Mouse (Mus musculus): ENCODE measurements at regions not wholly inside any gene's neighbourhood (a gene's known extent, or its start where the extent isn't known, plus 50 kb on each side); places are given as distances from the start of the nearest gene placed in this dataset.

GRCm38 (mm10) chr13:111860931-111861330 is 52.1 kb upstream of the Map3k1 start:
- 73% methylated on average over 3 of the region's 3 CpGs for WGBS
- Histone ChIP-seq H3K9ac (replicated peaks; ENCODE audit: low read depth, low read length) (no peak overlapping the region), H3K27ac (ENCODE audit: low read length) (no peak overlapping the region), H3K9me3 (ENCODE audit: control insufficient read depth, low read depth, low read length) (no peaks in the 10 kb centered on the region), H3K4me1 (ENCODE audit: control insufficient read depth, insufficient read depth, low read length) (no peaks in the 10 kb centered on the region), H3K36me3 (ENCODE audit: control insufficient read depth, insufficient read depth, low read length) (no peaks in the 10 kb centered on the region), H3K27me3 (ENCODE audit: control insufficient read depth, insufficient read depth, low read length) (no peaks in the 10 kb centered on the region), H3K4me2 (replicated peaks; ENCODE audit: low read depth, low read length) (no peak overlapping the region), H3K4me3 (ENCODE audit: low read depth, low read length) (no peak overlapping the region)
- no peak for ATAC-seq (ENCODE audit: insufficient number of reproducible peaks, insufficient read depth, low FRiP score, low read depth)

- H3K9ac ChIP-seq (replicated peaks; ENCODE audit: low read depth, low read length), result no peak overlapping the region
- ATAC-seq (ENCODE audit: insufficient number of reproducible peaks, insufficient read depth, low FRiP score, low read depth), result peak; percentile 71; the same call in 1 of the 2 replicates
- WGBS, result 63% methylated on average over 8 of the region's 8 CpGs
Observed at GRCm38 (mm10) chr13:111862316-111862715, 53.5 kb upstream of the Map3k1 start.

GRCm38 (mm10) chr13:111865956-111866355 is 57.2 kb upstream of the Map3k1 start:
- WGBS, result 96% methylated on average over 7 of the region's 7 CpGs

More at GRCm38 (mm10) chr13:111862316-111862715, 53.5 kb upstream of the Map3k1 start:
- no peaks in the 10 kb centered on the region for H3K4me1 ChIP-seq (ENCODE audit: control insufficient read depth, insufficient read depth, low read length)
- H3K4me2 ChIP-seq (replicated peaks; ENCODE audit: low read depth, low read length), result no peak overlapping the region
- no peaks in the 10 kb centered on the region for H3K9me3 ChIP-seq (ENCODE audit: control insufficient read depth, low read depth, low read length)
- no peaks in the 10 kb centered on the region for H3K27me3 ChIP-seq (ENCODE audit: control insufficient read depth, insufficient read depth, low read length)
- H3K36me3 ChIP-seq (ENCODE audit: control insufficient read depth, insufficient read depth, low read length), result no peaks in the 10 kb centered on the region
- H3K4me3 ChIP-seq (ENCODE audit: low read depth, low read length), result no peak overlapping the region
- no peak overlapping the region for H3K27ac ChIP-seq (ENCODE audit: low read length)

GRCm38 (mm10) chr13:111867261-111867660 is 58.5 kb upstream of the Map3k1 start:
- Histone ChIP-seq H3K4me1 (ENCODE audit: control insufficient read depth, insufficient read depth, low read length) (peaks cover 22% of the 10 kb centered on the region; the same call in 1 of the 2 replicates), H3K9me3 (ENCODE audit: control insufficient read depth, low read depth, low read length) (no peaks in the 10 kb centered on the region), H3K36me3 (ENCODE audit: control insufficient read depth, insufficient read depth, low read length) (no peaks in the 10 kb centered on the region), H3K27me3 (ENCODE audit: control insufficient read depth, insufficient read depth, low read length) (no peaks in the 10 kb centered on the region), H3K4me3 (ENCODE audit: low read depth, low read length) (no peak overlapping the region; the same call in 1 of the 2 replicates), H3K4me2 (replicated peaks; ENCODE audit: low read depth, low read length) (peak overlapping the region; percentile 40; the same call in 1 of the 2 replicates), H3K9ac (replicated peaks; ENCODE audit: low read depth, low read length) (no peak overlapping the region), H3K27ac (ENCODE audit: low read length) (peak overlapping the region; percentile 90)
- no peak for ATAC-seq (ENCODE audit: insufficient number of reproducible peaks, insufficient read depth, low FRiP score, low read depth)
- 80% methylated on average over 2 of the region's 2 CpGs for WGBS

More at GRCm38 (mm10) chr13:111865956-111866355, 57.2 kb upstream of the Map3k1 start:
- H3K27me3 ChIP-seq (ENCODE audit: control insufficient read depth, insufficient read depth, low read length), result no peaks in the 10 kb centered on the region
- no peak overlapping the region for H3K27ac ChIP-seq (ENCODE audit: low read length)
- H3K9me3 ChIP-seq (ENCODE audit: control insufficient read depth, low read depth, low read length), result no peaks in the 10 kb centered on the region
- H3K4me3 ChIP-seq (ENCODE audit: low read depth, low read length), result no peak overlapping the region
- no peaks in the 10 kb centered on the region for H3K36me3 ChIP-seq (ENCODE audit: control insufficient read depth, insufficient read depth, low read length)
- H3K4me2 ChIP-seq (replicated peaks; ENCODE audit: low read depth, low read length), result no peak overlapping the region
- ATAC-seq (ENCODE audit: insufficient number of reproducible peaks, insufficient read depth, low FRiP score, low read depth), result no peak
- peaks cover 22% of the 10 kb centered on the region; the same call in 1 of the 2 replicates for H3K4me1 ChIP-seq (ENCODE audit: control insufficient read depth, insufficient read depth, low read length)
- no peak overlapping the region for H3K9ac ChIP-seq (replicated peaks; ENCODE audit: low read depth, low read length)

GRCm38 (mm10) chr13:111867763-111868725 is 59.3 kb upstream of the Map3k1 start:
- Histone ChIP-seq H3K27ac (ENCODE audit: low read length) (peak overlapping the region; percentile 90), H3K36me3 (ENCODE audit: control insufficient read depth, insufficient read depth, low read length) (no peaks in the 10 kb centered on the region), H3K4me2 (replicated peaks; ENCODE audit: low read depth, low read length) (peak overlapping the region; percentile 40), H3K9ac (replicated peaks; ENCODE audit: low read depth, low read length) (peak overlapping the region; percentile 19; the same call in 1 of the 2 replicates), H3K9me3 (ENCODE audit: control insufficient read depth, low read depth, low read length) (no peaks in the 10 kb centered on the region), H3K27me3 (ENCODE audit: control insufficient read depth, insufficient read depth, low read length) (no peaks in the 10 kb centered on the region), H3K4me1 (ENCODE audit: control insufficient read depth, insufficient read depth, low read length) (peaks cover 22% of the 10 kb centered on the region; the same call in 1 of the 2 replicates), H3K4me3 (ENCODE audit: low read depth, low read length) (peak overlapping the region; percentile 5; the same call in 1 of the 2 replicates)
- ATAC-seq (ENCODE audit: insufficient number of reproducible peaks, insufficient read depth, low FRiP score, low read depth), result peak; percentile 58; the same call in 1 of the 2 replicates
- WGBS, result 28% methylated on average over 31 of the region's 31 CpGs

- Histone ChIP-seq H3K9me3 (ENCODE audit: control insufficient read depth, low read depth, low read length) (no peaks in the 10 kb centered on the region), H3K4me3 (ENCODE audit: low read depth, low read length) (no peak overlapping the region), H3K27ac (ENCODE audit: low read length) (no peak overlapping the region), H3K27me3 (ENCODE audit: control insufficient read depth, insufficient read depth, low read length) (no peaks in the 10 kb centered on the region), H3K36me3 (ENCODE audit: control insufficient read depth, insufficient read depth, low read length) (no peaks in the 10 kb centered on the region), H3K4me1 (ENCODE audit: control insufficient read depth, insufficient read depth, low read length) (peaks cover 22% of the 10 kb centered on the region; the same call in 1 of the 2 replicates), H3K9ac (replicated peaks; ENCODE audit: low read depth, low read length) (no peak overlapping the region), H3K4me2 (replicated peaks; ENCODE audit: low read depth, low read length) (no peak overlapping the region)
- 37% methylated on average over 3 of the region's 3 CpGs for WGBS
- no peak for ATAC-seq (ENCODE audit: insufficient number of reproducible peaks, insufficient read depth, low FRiP score, low read depth)
Observed at GRCm38 (mm10) chr13:111868947-111869346, 60.2 kb upstream of the Map3k1 start.

GRCm38 (mm10) chr13:111869771-111870437 is 61.1 kb upstream of the Map3k1 start:
- no peak for ATAC-seq (ENCODE audit: insufficient number of reproducible peaks, insufficient read depth, low FRiP score, low read depth)
- Histone ChIP-seq H3K4me2 (replicated peaks; ENCODE audit: low read depth, low read length) (no peak overlapping the region), H3K36me3 (ENCODE audit: control insufficient read depth, insufficient read depth, low read length) (no peaks in the 10 kb centered on the region), H3K4me1 (ENCODE audit: control insufficient read depth, insufficient read depth, low read length) (peaks cover 22% of the 10 kb centered on the region; the same call in 1 of the 2 replicates), H3K9me3 (ENCODE audit: control insufficient read depth, low read depth, low read length) (no peaks in the 10 kb centered on the region), H3K27ac (ENCODE audit: low read length) (no peak overlapping the region), H3K9ac (replicated peaks; ENCODE audit: low read depth, low read length) (no peak overlapping the region), H3K27me3 (ENCODE audit: control insufficient read depth, insufficient read depth, low read length) (no peaks in the 10 kb centered on the region), H3K4me3 (ENCODE audit: low read depth, low read length) (no peak overlapping the region)
- 33% methylated on average over 17 of the region's 17 CpGs for WGBS

- Histone ChIP-seq H3K27ac (ENCODE audit: low read length) (no peak overlapping the region), H3K4me2 (replicated peaks; ENCODE audit: low read depth, low read length) (no peak overlapping the region), H3K36me3 (ENCODE audit: control insufficient read depth, insufficient read depth, low read length) (no peaks in the 10 kb centered on the region), H3K9ac (replicated peaks; ENCODE audit: low read depth, low read length) (no peak overlapping the region), H3K9me3 (ENCODE audit: control insufficient read depth, low read depth, low read length) (no peaks in the 10 kb centered on the region), H3K27me3 (ENCODE audit: control insufficient read depth, insufficient read depth, low read length) (no peaks in the 10 kb centered on the region), H3K4me3 (ENCODE audit: low read depth, low read length) (no peak overlapping the region), H3K4me1 (ENCODE audit: control insufficient read depth, insufficient read depth, low read length) (peaks cover 22% of the 10 kb centered on the region; the same call in 1 of the 2 replicates)
- ATAC-seq (ENCODE audit: insufficient number of reproducible peaks, insufficient read depth, low FRiP score, low read depth), result no peak
- WGBS, result 79% methylated on average over 4 of the region's 4 CpGs
Observed at GRCm38 (mm10) chr13:111870505-111870904, 61.7 kb upstream of the Map3k1 start.
